Mouse (Mus musculus) T-helper 17 cell (primary cell): ENCODE results near the gene Eef1akmt1.

Source experiments
- in situ Hi-C, 2 experiments: fragments of 300-600 bp; cut with MboI, MseI; formaldehyde crosslinking; loops; 1 replicate in 1 of 2; 2 replicates in 1 of 2; pipeline ENCODE4 v1.15.1; 2025; ENCODE audit warnings: high pct_unique_total_duplicates in 2 of 2

The Eef1akmt1 gene

DNA sequence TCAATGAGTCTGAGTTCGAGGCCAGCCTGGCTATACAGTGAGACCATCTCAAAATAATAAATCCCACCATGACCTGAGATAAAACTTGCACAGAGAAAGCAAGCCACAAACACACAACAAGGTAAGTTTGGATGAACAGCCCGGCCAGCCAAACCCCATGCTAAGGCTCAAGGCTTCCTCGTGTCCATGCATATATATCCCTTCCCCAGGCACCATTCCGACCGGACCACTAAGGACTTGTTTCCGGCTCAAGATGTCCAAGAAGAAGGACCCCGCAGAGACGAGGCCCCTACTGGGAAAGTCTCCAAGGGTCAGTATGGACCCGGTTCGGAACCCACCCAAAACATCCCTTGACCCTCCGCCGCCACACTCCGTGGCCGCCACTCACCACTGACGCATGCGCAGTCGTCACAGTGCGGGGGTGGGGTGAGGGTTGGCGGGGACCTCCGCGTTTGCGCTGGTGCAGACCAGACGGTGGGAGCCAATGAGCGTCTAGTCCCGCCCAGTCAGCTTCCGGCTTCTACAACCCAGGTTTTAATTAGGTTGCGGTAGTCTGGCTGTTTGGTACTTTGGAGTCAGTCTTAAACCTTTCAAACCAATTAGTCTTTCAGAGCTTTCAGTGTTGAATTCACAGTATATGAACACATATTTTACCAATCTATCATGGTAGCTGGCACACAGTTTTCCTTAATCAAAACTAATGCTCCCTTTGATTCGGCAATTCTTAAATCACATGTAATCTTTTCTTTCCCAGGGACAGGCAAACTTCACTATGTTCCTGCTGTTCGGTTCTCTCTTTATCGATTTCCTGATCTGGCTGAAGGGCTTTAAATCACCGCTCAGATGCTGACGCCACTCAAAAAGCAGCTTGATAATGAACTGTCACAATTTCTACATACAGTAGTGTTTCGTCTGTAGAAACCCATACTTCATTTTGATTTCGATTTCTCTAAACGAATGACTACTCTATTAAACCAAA lies at the start of gene Eef1akmt1:
Gene Eef1akmt1, minus strand, starts transcription at position 458 of the 979 bp plus-strand sequence.
- in situ Hi-C loops = no loop called here

DNA sequence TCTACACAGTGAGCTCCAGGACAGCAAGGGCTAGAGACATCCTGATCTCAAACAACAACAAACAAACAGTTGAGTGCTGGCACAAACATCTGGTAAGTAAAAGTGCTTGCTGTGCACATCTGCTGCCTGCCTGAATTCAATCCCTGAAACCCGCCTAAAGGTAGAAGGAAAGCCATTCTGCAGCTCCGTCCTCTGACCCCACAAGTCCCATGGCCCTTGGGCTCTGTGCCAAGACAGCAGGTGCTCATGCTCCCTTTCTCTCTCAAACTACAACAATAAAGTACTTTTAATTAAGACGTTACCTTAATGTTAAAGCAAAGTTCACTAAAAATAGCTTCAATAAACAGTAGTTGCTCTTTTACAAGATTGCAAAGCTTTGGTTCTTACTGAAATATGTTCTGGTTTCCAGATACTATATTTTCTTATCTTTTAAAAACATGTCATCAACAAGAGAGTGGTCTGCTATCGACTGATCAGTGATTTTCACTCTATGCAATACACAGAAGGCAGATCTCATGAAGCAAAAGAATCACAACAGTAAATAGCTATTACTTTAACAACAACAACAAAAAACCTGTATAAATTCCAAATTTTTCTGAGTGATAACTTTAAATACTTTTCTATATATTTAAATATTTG lies 49.3 kb upstream of the Eef1akmt1 start:
- in situ Hi-C loops = no loop called here

DNA sequence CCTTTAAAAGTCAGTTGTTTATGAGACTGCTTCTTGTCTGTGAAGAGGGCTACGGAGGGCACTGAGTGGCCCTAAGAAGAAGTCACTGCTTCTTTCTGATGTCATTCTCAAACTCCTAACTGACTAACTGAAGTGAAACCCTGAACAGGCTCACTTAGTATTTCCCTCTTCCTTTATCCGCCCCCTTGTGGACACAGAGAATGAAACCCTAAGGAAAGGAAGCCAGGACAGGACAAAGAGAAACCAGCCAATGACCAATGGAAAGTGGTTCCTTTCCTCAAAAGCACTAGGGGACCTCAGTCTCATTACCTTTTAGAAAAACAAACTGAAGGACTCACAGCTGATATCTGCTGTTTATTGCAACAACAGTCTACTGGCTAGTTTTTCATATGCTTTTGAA lies 48.1 kb upstream of the Eef1akmt1 start:
- in situ Hi-C loops = no loop called here

DNA sequence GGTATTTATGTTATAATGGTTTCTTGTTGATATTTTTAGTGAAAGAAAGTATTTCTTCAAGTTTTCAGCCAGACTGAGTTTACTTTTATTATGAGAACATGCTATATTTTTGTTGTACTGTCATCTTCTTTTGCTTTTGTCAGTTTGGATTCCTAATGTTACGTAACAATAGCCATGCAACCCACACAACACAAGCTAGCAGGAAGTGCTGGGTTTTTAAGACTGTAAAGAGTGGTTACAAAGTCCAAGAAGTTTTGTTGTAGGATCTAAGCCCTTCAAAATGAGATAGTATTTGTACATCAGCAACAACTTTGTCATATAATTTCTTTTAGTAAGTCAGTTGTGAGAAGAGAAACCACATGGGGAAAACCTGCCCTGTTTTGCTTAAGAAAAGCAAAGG lies 46.3 kb upstream of the Eef1akmt1 start:
- in situ Hi-C loops = no loop called here

DNA sequence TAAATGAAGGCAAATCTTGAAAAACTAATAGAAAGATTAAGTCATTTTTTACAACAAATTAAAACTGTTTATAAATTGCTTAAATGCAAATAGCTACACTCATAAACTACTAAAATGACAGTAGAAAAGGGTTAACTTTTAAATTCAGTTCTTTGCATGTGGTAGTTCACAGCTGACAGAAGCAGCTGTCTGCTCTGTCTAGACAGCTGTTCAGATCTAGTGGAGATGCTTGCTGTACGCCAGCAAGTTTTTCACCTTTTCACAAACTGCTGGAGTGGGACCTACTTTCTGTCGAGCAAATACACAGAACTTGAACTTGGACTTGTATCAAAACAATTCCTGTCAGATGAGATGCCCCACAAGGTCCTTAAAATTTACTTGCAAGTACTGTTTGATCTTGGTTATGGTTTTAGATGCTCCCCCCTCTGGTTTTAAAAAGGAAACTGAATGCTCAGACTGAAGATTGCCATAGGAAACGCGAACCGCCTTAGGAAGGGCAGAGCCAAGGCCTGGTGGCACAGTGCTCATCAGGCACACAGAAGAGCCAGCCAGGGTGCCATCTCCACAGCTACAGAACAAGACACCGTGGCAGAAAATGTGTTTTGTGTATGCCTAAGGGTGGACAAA lies 45.0 kb upstream of the Eef1akmt1 start:
- in situ Hi-C loops = no loop called here

DNA sequence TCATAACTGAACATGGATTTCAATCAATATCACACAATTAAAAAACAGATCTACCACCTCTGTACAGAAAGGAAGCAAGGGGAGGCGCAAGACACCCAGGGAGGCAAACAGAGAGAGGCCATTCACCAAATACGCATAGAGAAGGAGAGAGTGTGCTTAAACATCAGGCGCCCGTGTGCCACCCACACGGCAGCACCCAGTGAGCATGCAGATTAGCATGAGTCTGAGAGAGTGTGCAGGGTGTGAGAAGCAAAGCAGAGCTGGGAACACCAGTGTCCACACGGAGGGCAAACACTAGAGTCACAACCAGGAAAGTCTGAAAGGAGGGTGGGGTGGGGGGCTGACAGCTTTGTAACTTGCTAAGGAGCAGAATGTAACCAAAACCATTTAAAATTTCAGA lies 44.4 kb upstream of the Eef1akmt1 start:
- in situ Hi-C loops = no loop called here

DNA sequence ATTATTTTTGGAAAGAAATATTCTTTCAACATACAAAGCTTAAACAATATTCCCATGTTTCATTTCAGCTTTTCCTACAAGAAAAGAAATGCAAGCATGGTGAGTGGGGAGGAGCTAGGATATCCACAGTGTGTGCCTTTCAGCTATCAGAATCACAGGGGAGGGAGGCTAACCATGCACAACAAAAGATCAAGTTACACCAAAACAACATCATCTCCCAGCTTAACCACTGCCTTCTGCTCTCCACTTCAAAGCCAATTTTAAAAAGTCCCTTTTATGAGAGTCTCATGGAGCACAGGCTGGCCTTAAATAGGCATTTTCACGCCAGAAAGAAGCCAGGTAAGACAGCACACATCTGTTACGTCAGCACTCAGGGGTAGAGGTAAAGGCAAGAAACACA lies 39.6 kb upstream of the Eef1akmt1 start:
- in situ Hi-C loops = no loop called here

DNA sequence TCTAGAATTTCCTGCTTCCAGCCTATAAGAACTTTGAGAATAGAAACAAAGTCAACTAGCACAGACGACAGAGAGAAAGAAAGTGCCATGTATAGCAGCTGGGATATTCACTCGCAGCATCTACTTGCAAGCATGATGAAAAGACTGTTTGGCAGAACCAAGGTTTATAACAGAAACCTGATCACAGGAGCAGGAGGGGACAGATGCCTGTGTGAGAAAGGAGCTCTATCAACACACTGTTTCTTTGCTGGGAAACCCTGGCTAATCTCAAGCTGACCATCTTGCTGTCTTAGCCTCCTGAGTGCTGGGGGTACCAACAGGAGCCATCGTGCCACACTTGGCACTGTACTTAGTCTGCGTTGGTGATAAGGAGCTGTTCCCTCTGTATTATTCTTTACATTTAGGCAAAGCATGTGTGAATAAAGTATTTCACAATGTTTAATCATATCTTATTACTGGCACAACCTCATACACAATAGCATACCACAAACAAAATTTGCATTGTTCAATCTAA lies 38.5 kb upstream of the Eef1akmt1 start:
- in situ Hi-C loops = no loop called here

DNA sequence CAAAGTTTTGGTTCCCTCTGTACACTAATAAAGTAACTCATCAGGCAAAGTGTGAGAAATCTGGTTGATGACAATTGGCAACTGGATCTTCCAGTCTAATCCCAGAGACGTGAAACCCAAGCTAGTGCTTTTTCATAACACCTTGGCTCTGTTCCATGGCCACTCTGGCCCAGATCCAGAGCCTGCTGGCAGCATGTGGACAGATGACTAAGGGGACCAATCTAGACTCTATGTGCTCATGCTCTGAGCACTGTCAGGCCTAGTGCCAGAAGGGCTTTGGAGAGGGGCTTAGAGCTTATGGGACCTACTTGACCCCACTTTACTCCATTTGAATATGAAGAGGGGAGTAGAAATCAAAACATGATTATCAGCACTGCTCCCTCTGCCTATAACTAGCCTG lies 36.1 kb upstream of the Eef1akmt1 start:
- in situ Hi-C loops = no loop called here

DNA sequence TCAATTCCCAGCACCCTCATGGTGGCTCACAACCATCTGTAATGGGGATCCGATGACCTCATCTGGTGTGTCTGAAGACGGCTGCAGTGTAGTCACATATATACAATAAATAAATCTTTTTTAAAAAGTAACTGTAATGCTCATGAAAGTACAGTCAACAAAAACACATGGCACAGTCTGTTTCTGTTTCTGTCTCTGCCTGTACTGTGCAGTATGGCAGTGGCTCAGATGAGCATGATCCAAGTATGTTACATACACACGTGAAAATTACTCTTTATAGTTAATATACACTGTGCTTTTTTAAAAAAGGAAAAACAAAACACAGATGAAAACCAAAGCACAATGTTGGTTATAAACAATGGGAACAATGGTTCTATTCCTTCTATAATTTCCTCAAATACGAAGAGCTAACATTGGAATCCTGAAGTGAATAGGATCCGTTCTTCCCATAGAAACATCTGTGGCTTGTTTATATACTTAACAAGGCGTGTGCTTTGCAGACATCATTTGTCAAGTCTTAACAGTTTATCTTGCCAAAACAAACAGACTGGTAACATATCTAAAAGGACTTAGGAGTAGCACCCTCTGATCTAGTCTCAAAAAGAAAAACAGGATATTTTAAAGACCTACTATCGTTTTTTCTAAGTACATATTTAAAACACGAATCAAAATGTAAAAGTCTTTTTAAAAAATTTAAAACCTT lies 35.4 kb upstream of the Eef1akmt1 start:
- in situ Hi-C loops = no loop called here

DNA sequence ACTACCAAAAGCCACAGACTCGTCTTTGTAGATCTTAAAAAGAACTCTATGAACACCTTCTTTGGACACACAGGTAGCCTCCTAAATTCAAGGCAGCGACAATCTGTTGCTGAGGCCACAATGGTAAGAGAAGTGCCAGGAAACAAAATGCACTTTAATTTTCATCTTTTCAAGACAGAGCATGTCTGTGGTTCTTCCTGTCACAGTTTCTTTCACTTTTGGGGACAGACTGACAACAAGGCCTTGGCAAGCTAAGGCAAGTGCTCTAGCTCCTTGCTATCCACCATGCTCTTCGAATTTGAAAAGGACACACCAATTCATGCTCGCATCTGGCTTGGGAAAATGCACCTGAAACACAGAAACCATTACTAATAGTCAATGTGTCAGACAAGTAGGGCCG lies 21.9 kb upstream of the Eef1akmt1 start:
- in situ Hi-C loops = no loop called here

DNA sequence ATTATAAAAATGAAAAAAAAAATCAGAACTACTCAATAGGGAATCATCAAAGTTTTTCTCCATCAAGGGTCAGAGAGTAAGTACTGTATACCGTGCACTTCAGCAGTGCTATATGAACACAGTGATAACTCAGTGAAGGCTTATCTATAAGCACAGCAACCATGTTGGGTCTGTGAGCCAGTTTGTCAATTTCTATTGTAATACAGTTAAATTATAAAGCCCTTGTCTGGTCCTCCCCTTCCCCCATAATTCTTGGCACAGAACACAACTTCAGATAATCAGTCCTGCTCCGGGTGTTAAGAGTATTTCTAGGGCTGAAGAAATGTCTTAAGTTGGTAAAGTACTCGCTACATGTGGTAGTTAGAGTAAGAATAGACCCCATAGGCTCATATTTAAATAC lies 20.4 kb upstream of the Eef1akmt1 start:
- in situ Hi-C loops = no loop called here

DNA sequence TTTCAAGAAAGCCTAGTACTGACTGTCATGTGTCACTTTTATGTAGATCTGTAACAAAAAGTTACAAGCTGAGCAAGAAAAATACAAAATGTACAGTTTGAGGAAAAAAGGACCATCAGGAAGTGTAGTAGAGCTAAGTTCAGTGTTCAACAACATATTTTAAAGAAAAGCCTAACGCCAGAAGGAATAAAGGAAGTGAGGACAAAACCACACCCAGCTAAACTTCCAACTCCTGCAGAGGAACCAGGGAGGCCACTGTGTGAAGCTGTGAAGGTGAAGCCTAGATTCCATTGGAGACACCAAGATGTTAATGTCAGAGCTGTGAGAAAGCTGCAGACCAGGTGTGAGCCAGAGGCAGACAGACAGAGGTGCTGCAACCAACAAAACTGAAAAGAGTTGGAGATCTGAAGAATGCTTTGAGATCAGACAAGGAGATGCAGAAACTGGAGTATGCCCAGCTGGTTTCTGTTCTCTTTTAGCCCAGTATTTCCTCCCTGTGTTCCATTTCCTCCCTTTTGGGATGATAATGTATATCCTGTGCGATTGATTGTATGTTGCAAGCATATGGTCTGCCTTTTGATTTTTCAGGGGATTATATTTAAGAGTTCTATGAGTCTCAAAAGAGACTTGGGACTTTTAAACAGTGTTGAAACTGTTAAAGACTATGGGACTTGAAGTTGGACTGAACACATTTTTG lies 5.1 kb upstream of the Eef1akmt1 start:
- in situ Hi-C loops = no loop called here

DNA sequence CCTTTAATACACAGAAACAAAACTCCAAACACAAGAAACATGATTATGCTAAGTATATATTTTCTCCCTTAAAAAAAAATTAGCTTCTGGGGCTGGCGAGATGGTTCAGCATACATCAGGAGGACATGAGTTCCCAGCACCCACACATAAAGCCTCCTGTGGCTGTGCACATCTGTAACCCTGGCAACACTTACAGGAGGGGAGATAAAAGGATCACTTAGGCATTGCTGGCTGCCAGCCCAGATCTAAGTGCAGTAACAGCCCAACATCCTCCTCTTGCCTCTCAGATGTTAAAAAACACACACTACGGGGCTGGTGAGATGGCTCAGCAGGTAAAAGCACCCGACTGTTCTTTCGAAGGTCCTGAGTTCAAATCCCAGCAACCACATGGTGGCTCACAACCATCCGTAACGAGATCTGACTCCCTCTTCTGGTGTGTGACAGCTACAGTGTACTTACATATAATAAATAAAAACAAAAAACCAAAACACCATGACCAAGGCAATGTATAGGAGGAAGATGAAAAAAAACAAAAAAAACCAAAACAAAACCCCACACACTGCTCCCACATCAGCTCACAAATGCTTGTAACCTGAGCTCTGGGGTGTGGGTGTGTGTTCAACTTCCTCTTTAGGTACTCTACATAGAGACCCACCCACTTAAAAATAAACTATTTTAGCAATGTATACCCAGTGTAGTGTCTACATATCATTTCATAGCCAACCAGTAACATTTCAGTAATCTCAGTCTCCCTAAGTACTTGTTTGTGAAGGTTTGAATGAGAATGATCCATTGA lies 3.6 kb upstream of the Eef1akmt1 start:
- in situ Hi-C loops = no loop called here

DNA sequence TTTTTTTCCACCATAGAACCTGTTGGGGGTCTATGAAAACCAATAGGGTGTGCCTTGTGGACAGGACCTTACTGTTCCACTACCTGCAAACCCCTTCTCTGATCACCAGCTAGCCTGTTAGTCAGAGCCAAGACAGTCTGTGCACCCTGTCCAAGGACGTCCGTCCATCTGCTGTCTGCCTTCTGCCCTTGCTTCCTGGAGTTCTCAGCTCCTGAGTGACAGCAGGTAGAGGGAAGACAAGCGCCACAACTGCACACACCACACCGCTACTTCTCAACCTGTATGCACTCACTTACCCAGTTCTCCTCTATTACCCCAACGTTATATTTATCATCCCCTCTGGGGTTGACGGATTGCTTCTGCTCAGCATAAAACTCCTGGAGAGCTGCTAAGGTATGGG lies 5.8 kb downstream of the Eef1akmt1 start:
- in situ Hi-C loops = no loop called here

DNA sequence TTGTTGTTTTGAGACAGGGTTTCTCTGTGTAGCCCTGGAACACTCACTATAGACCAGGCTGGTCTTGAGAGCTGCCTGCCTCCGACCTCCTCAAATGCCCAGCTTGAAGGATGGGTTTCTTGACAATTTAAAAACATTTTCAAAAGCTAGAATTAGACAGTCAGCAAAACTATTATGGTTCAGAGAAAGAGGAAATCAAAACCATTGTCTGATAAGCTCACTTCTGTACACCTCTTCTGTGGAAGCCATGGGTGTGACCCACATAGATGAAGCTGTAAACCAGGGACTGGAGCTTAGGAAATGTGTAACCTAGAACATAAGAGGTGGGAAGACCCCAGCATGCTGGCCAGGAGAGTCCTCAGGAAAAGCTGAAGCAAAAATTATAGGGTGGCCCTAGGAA lies 14.5 kb downstream of the Eef1akmt1 start:
- in situ Hi-C loops = no loop called here

DNA sequence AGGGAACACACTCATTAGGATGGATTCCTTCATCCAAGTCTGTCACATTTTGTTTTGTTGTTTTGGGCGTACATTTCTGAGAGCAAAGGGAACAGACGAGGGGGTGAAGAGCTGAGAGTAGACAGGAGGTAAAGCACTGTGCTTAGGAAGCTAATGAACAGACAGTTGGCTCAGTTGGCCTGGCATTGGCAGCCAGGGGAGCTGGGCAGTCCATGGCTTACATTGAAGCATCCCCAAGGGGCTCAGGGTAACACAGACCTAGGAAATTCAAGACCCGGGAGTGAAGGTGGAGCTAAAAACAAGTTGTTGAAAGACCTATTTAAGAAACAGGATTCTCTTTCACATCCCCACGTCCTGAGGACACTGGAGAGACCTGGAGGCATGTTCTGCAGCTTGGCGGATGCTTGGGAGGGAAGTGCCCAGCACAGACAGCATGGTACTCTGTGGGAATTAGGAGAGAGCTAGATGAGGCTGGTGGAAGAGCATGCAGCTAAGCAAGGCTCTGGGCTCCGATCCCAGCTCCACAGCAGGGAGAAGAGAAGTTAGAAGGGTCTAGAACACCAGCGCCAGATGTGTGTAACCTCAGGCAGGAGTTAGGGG lies 15.8 kb downstream of the Eef1akmt1 start:
- in situ Hi-C loops = no loop called here

DNA sequence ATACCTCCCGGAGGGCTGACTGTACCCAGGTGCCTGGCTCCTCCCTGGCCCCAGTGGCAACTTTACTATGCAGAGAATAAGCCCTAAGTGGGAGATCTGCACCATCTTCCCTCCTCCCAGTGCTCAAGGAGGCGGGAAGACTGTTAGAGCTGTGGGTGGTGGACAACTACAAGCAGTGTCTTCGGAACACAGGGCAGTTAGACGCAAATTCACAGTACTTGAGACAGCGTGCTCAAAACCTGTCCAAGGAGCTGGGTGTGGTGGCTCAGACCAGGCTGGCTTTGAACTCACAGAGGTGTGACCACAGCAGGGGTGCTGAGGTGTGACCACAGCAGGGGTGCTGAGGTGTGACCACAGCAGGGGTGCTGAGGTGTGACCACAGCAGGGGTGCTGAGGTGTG lies 17.0 kb downstream of the Eef1akmt1 start:
- in situ Hi-C loops = no loop called here

DNA sequence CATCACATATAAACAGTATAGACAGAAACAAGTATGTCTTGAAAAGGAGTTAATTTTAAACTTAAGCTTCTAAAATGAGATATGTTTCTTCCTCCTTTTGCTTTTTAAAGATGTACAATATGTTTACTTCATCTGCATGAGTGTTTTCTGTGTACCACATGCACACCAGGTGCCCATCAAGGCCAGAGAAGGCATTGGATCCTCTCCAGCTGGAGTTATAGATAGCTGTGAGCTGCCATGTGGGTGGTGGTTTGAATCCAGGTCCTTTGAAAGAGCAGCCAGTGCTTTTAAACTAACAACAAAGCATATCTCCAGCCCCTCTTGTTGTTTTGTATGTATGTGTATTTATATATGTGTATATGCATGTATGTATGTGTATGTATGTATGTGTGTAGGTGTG lies 18.5 kb downstream of the Eef1akmt1 start:
- in situ Hi-C loops = no loop called here

DNA sequence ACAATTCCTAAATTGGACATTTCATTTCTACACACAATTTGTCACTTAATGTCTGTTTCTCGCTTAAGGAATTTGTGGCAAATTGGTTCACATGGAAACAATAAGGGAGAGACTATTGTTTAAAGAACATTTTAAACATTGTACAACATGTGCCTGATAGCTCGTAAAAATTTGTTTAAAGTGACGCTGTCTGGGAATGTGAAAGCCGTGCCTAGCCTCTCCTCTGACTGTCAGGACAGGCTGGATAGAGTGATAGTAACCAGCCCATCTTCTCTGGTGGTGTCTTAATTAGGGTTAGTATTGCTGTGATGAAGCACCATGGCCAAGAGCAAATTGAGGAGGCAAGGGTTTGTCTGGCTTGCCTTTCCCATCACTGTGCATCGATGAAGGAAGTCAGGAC lies 24.4 kb downstream of the Eef1akmt1 start:
- in situ Hi-C loops = no loop called here
